Mouse (Mus musculus) MEL (cell line): ENCODE measurements at regions not wholly inside any gene's neighbourhood (a gene's known extent, or its start where the extent isn't known, plus 50 kb on each side); places are given as distances from the start of the nearest gene placed in this dataset.
A peak's percentile ranks its signal among the peaks of the same experiment; 100 is the strongest.

Experiments
- DNase-seq: peaks from one replicate; pipeline ENCODE4 v3.0.0; 2011; ENCODE audit warnings: low read depth, low spot score
- H3K27ac ChIP-seq: 2 replicates; pipeline ENCODE4 v1.5.1; 2012; ENCODE audit warnings: low read depth, mild to moderate bottlenecking, control low read depth, low read length, moderate library complexity; ENCODE audit not compliant: control insufficient read depth
- H3K27me3 ChIP-seq, 2 experiments: fragments of 150-350 bp in 1 of 2; sonication (generic) in 1 of 2; 2 replicates each; pipeline ENCODE4 v1.6.1; 2012; ENCODE audit warnings: low read length in 2 of 2, mild to moderate bottlenecking in 2 of 2, improper control_type of control experiment in 1 of 2, moderate library complexity in 1 of 2; ENCODE audit not compliant: insufficient read depth in 2 of 2, control insufficient read depth in 1 of 2
- H3K36me3 ChIP-seq, 2 experiments: 2 replicates each; pipeline ENCODE4 v1.6.1; 2012 to 2014; ENCODE audit warnings: low read length in 2 of 2, improper control_type of control experiment in 1 of 2, inconsistent platforms in 1 of 2, mild to moderate bottlenecking in 1 of 2; ENCODE audit not compliant: insufficient read depth in 2 of 2, control insufficient read depth in 1 of 2
- H3K4me1 ChIP-seq, 2 experiments: fragments of 150-350 bp in 1 of 2; sonication (generic) in 1 of 2; 2 replicates each; pipeline ENCODE4 v1.6.1; 2012; ENCODE audit warnings: low read length in 2 of 2, improper control_type of control experiment in 1 of 2, mild to moderate bottlenecking in 1 of 2; ENCODE audit not compliant: insufficient read depth in 2 of 2, control insufficient read depth in 1 of 2
- H3K4me3 ChIP-seq, 2 experiments: fragments of 150-350 bp in 1 of 2; sonication (generic) in 1 of 2; 2 replicates each; pipeline ENCODE4 v1.5.1; 2012; ENCODE audit warnings: low read depth in 2 of 2, low read length in 2 of 2, mild to moderate bottlenecking in 2 of 2, moderate library complexity in 2 of 2, control low read depth in 1 of 2, improper control_type of control experiment in 1 of 2; ENCODE audit not compliant: control insufficient read depth in 1 of 2, insufficient read depth in 1 of 2
- H3K79me2 ChIP-seq: 2 replicates; pipeline ENCODE4 v1.6.1; 2012; ENCODE audit warnings: mild to moderate bottlenecking, low read length, moderate library complexity; ENCODE audit not compliant: control insufficient read depth, poor library complexity, insufficient read depth
- H3K9ac ChIP-seq: 2 replicates; pipeline ENCODE4 v1.6.1; 2012; ENCODE audit warnings: low read depth, mild to moderate bottlenecking, control low read depth, low read length, moderate library complexity; ENCODE audit not compliant: control insufficient read depth, poor library complexity, severe bottlenecking
- H3K9me3 ChIP-seq: fragments of 150-350 bp; sonication (generic); replicated peaks from 2 replicates; pipeline ENCODE4 v1.6.1; 2012; ENCODE audit warnings: mild to moderate bottlenecking, low read length, improper control_type of control experiment, moderate library complexity; ENCODE audit not compliant: insufficient read depth
- ELF1 ChIP-seq: IDR thresholded peaks from 2 replicates; pipeline ENCODE4 v1.6.1; 2014; ENCODE audit warnings: low read depth, mild to moderate bottlenecking, inconsistent platforms, low read length, improper control_type of control experiment, moderate library complexity
- EP300 ChIP-seq, 2 experiments: IDR thresholded peaks; 2 replicates each; pipeline ENCODE4 v1.6.1; 2011; ENCODE audit warnings: improper control_type of control experiment in 2 of 2, low read length in 2 of 2, low read depth in 1 of 2, mild to moderate bottlenecking in 1 of 2
- ETS1 ChIP-seq: IDR thresholded peaks from 2 replicates; pipeline ENCODE4 v1.6.1; 2012; ENCODE audit warnings: low read depth, mild to moderate bottlenecking, inconsistent platforms, low read length, improper control_type of control experiment, moderate library complexity
- KAT2A ChIP-seq: conservative IDR thresholded peaks from 2 replicates; pipeline ENCODE4 v1.6.1; 2012; ENCODE audit warnings: low read depth, low read length, improper control_type of control experiment, inconsistent platforms
- MAFK ChIP-seq: IDR thresholded peaks from 2 replicates; pipeline ENCODE4 v1.6.1; 2011; ENCODE audit warnings: low read depth, mild to moderate bottlenecking, low read length, improper control_type of control experiment, borderline replicate concordance
- MXI1 ChIP-seq: IDR thresholded peaks from 2 replicates; pipeline ENCODE4 v1.6.1; 2011; ENCODE audit warnings: mild to moderate bottlenecking, low read depth, low read length, improper control_type of control experiment
- MYB ChIP-seq: IDR thresholded peaks from 2 replicates; pipeline ENCODE4 v1.6.1; 2011; ENCODE audit warnings: mild to moderate bottlenecking, low read depth, low read length, improper control_type of control experiment
- NELFE ChIP-seq: IDR thresholded peaks from 2 replicates; pipeline ENCODE4 v1.6.1; 2011; ENCODE audit warnings: low read depth, low read length, improper control_type of control experiment
- POLR2AphosphoS2 ChIP-seq: IDR thresholded peaks from 2 replicates; pipeline ENCODE4 v1.6.1; 2011; ENCODE audit warnings: low read length, improper control_type of control experiment
- RCOR1 ChIP-seq: IDR thresholded peaks from 2 replicates; pipeline ENCODE4 v1.6.1; 2012; ENCODE audit warnings: low read depth, mild to moderate bottlenecking, inconsistent platforms, low read length, improper control_type of control experiment
- SIN3A ChIP-seq: IDR thresholded peaks from 2 replicates; pipeline ENCODE4 v1.6.1; 2012; ENCODE audit warnings: low read length, improper control_type of control experiment, inconsistent platforms
- SMC3 ChIP-seq: IDR thresholded peaks from 2 replicates; pipeline ENCODE4 v1.6.1; 2011; ENCODE audit warnings: low read depth, low read length, improper control_type of control experiment
- TBP ChIP-seq: IDR thresholded peaks from 2 replicates; pipeline ENCODE4 v1.8.0; 2011; ENCODE audit warnings: low read depth, low read length, improper control_type of control experiment
- TCF12 ChIP-seq: IDR thresholded peaks from 2 replicates; pipeline ENCODE4 v1.6.1; 2014; ENCODE audit warnings: low read depth, mild to moderate bottlenecking, inconsistent platforms, low read length, improper control_type of control experiment, moderate library complexity
- USF2 ChIP-seq, 2 experiments: IDR thresholded peaks; 2 replicates each; pipeline ENCODE4 v1.6.1; 2011 to 2012; ENCODE audit warnings: improper control_type of control experiment in 2 of 2, low read length in 2 of 2, borderline replicate concordance in 1 of 2, inconsistent platforms in 1 of 2, low read depth in 1 of 2, mild to moderate bottlenecking in 1 of 2; ENCODE audit not compliant: insufficient read depth in 1 of 2
- ZKSCAN1 ChIP-seq: IDR thresholded peaks from 2 replicates; pipeline ENCODE4 v1.6.1; 2012; ENCODE audit warnings: low read depth, mild to moderate bottlenecking, inconsistent platforms, low read length, improper control_type of control experiment, moderate library complexity
- ZMIZ1 ChIP-seq: IDR thresholded peaks from 2 replicates; pipeline ENCODE4 v1.6.1; 2012; ENCODE audit warnings: low read depth, mild to moderate bottlenecking, inconsistent platforms, low read length, improper control_type of control experiment, moderate library complexity
- ZNF384 ChIP-seq: IDR thresholded peaks from 2 replicates; pipeline ENCODE4 v1.6.1; 2012; ENCODE audit warnings: low read depth, mild to moderate bottlenecking, inconsistent platforms, low read length, improper control_type of control experiment

GRCm38 (mm10) chr2:128379151-128379550, 211.9 kb upstream of the Spdye4c start:
- Histone ChIP-seq H3K36me3 (peaks cover 0 to 14% of the 10 kb centered on the region in 2 experiments; a peak in 2 of 4 replicates), H3K27me3 (no peaks in the 10 kb centered on the region), H3K79me2 (peaks cover 2% of the 10 kb centered on the region; the same call in 1 of the 2 replicates), H3K4me1 (peaks cover 6 to 25% of the 10 kb centered on the region in 2 experiments), H3K27ac (peak overlapping the region; percentile 45), H3K9me3 (no peaks in the 10 kb centered on the region), H3K4me3 (peak overlapping the region; percentile 76 to 81), H3K9ac (peak overlapping the region; percentile 69)
- DNase-seq = no peak
- TF ChIP-seq RCOR1 (0 out of 2 replicates have a peak, but pooled peaks have one; percentile 14), ZNF384 (no peak)

- DNase-seq = peak; percentile 35
- H3K27ac ChIP-seq = peak overlapping the region; percentile 45
- H3K9ac ChIP-seq = peak overlapping the region; percentile 69
- TF ChIP-seq MAFK (no peak), ZNF384 (no peak), SMC3 (no peak), RCOR1 (0 out of 2 replicates have a peak, but pooled peaks have one; percentile 4), USF2 (IDR thresholded peaks at IDR 0.05; ENCODE audit: borderline replicate concordance in 1 of 2, insufficient read depth in 1 of 2, low read depth in 1 of 2, low read length in 2 of 2) (no peak), NELFE (no peak), TBP (no peak), TCF12 (no peak), ELF1 (no peak), SIN3A (peak; percentile 61; the same call in 1 of the 2 replicates), MXI1 (peak; percentile 71), ETS1 (no peak), EP300 (IDR thresholded peaks at IDR 0.05; ENCODE audit: low read depth in 1 of 2, low read length in 2 of 2) (no peak), POLR2AphosphoS2 (no peak)
- TF ChIP-seq, all 39 proteins: peak for 3
- H3K27me3 ChIP-seq = no peaks in the 10 kb centered on the region
- H3K79me2 ChIP-seq = peaks cover 2% of the 10 kb centered on the region; the same call in 1 of the 2 replicates
- H3K36me3 ChIP-seq = peaks cover 0 to 12% of the 10 kb centered on the region in 2 experiments; a peak in 2 of 4 replicates
- H3K4me1 ChIP-seq = peaks cover 6 to 21% of the 10 kb centered on the region in 2 experiments
- H3K9me3 ChIP-seq = no peaks in the 10 kb centered on the region
- H3K4me3 ChIP-seq = peak overlapping the region; percentile 76 to 81
Observed at GRCm38 (mm10) chr2:128379554-128379953, 211.5 kb upstream of the Spdye4c start.

- Histone ChIP-seq H3K9ac (no peak overlapping the region), H3K36me3 (peaks cover 0 to 12% of the 10 kb centered on the region in 2 experiments; a peak in 2 of 4 replicates), H3K4me1 (peaks cover 6 to 21% of the 10 kb centered on the region in 2 experiments), H3K27me3 (no peaks in the 10 kb centered on the region), H3K79me2 (peaks cover 2% of the 10 kb centered on the region; the same call in 1 of the 2 replicates), H3K9me3 (no peaks in the 10 kb centered on the region), H3K27ac (no peak overlapping the region), H3K4me3 (no peak overlapping the region)
- TF ChIP-seq TCF12 = no peak
- TF ChIP-seq ZMIZ1 = no peak
- no peak for TF ChIP-seq TBP
- no peak for TF ChIP-seq ZKSCAN1
- no peak for TF ChIP-seq USF2 (IDR thresholded peaks at IDR 0.05; ENCODE audit: borderline replicate concordance in 1 of 2, insufficient read depth in 1 of 2, low read depth in 1 of 2, low read length in 2 of 2)
- TF ChIP-seq MYB = no peak
- TF ChIP-seq ELF1 = no peak
- TF ChIP-seq KAT2A = no peak
- no peak for DNase-seq
Observed at GRCm38 (mm10) chr2:128380581-128380980, 210.4 kb upstream of the Spdye4c start.
